Mouse (Mus musculus): ENCODE measurements at regions not wholly inside any gene's neighbourhood (a gene's known extent, or its start where the extent isn't known, plus 50 kb on each side); places are given as distances from the start of the nearest gene placed in this dataset.

DNA sequence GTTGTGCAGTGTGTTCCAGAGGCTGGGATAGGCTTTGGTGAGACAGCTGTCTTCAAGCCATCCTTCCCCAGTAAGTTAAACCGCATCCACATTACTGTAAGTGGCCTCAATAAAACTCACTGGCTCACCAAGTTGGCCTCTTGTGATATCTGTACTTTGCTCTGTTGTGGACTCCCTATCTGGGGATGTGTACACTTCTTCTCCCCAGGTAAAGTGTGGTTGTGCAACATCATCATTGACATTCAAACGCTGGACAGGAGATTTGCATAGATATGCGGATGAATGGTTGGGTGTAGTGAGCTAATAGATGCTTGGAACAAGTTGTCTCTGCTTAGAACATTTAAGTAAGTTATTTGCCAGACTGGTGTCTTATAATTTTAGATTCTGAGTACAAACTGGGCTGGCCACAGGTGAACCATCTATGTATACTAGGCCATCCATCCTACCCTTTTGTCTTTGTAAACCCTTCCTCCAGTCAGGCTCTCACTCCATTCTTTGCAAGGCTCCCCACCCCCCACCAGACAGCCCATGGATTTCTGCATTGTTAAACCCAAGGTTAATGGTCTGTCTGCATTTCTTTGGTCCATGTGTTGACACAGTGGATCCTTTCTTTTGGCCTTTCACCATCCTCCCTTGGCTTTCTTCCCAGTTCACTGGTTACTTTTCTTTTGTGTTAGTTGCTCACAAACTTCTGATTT, 303.0 kb downstream of the Plpp3 start:
- DNase-seq (ENCODE audit: low spot score in 2 of 2), result no peak

- no peak for DNase-seq (ENCODE audit: low spot score in 2 of 2)
Measured at GRCm38 (mm10) chr4:105460689-105461005, 303.5 kb downstream of the Plpp3 start.

DNA sequence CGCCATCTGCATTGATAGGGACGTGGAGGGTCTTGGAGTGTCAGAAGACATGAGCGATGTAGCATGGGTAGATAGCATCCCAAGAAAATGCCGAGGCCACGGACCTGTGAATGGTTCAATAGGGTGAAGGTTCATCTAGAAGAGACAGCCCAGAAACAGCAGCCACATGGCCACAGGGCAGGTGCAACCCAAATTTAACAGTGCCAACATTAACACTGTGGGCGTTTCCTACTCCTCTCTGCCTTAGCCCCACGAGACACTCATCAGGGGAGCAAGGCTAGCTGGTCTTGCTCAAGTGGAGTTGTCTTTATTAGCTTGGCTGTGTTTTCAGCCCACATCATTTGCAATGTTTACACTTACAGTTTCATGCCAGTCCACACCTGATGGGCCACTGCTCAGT, 310.7 kb downstream of the Plpp3 start:
- no peak for DNase-seq (ENCODE audit: low spot score in 2 of 2)

- DNase-seq (ENCODE audit: low spot score in 2 of 2), result no peak
Measured at GRCm38 (mm10) chr4:105469300-105469821, 312.2 kb downstream of the Plpp3 start.

- peak; percentile 19 to 45 for DNase-seq (ENCODE audit: low spot score in 2 of 2)
Measured at GRCm38 (mm10) chr4:105474765-105475560, 314.7 kb upstream of the Gm12728 start.

DNA sequence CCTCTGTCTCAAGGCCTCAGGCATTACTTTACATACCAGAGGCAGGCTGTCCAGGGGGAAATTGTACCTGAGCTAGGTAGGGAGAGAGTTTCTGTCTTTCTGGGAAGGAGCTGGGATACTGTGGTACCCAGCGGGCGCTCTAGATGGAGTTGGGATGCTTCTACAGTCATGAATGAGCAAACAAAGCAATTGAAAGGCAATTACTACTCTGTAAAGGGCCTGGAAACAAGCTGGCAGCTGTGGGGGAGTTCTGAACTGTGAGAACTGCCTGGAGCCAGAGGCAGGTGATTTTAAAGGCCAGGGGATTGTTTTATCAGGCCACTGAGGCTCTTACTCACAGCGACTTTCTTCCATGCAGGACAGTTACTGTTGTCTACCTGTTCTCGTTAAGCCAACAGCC, 313.3 kb upstream of the Gm12728 start:
- DNase-seq (ENCODE audit: low spot score in 2 of 2), result no peak

- no peak for DNase-seq (ENCODE audit: low spot score in 2 of 2)
Measured at GRCm38 (mm10) chr4:105486376-105486775, 303.3 kb upstream of the Gm12728 start.

- no peak for DNase-seq (ENCODE audit: low spot score in 2 of 2)
Measured at GRCm38 (mm10) chr4:105496176-105496575, 293.5 kb upstream of the Gm12728 start.

- no peak for DNase-seq (ENCODE audit: low spot score in 2 of 2)
Measured at GRCm38 (mm10) chr4:105506190-105506589, 283.5 kb upstream of the Gm12728 start.

DNA sequence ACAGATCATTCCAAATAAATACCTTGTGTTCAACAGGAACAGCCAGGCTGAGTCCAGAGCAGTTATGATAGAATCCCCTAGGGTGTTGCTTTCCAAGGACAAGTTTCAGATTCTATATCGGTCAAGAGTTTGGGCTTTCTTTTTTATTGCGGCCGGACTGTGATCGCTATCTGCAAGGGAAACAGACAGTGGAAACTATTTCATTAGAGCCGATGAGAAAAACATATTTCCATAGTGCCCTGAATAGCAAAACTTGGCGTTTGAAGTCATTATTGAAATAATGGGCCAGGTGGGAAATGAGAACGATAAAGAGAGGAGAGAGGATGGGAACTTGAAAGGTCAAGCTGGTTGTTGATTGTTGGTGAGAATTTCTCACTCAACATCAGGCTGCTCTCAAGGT, 282.4 kb upstream of the Gm12728 start:
- no peak for DNase-seq (ENCODE audit: low spot score in 2 of 2)

GRCm38 (mm10) chr4:105509091-105509490, 280.6 kb upstream of the Gm12728 start:
- DNase-seq (ENCODE audit: low spot score in 2 of 2), result no peak

- peak; percentile 8 to 38 for DNase-seq (ENCODE audit: low spot score in 2 of 2)
Measured at GRCm38 (mm10) chr4:105510406-105510805, 279.3 kb upstream of the Gm12728 start.

GRCm38 (mm10) chr4:105525135-105525534, 264.5 kb upstream of the Gm12728 start:
- no peak for DNase-seq (ENCODE audit: low spot score in 2 of 2)

DNA sequence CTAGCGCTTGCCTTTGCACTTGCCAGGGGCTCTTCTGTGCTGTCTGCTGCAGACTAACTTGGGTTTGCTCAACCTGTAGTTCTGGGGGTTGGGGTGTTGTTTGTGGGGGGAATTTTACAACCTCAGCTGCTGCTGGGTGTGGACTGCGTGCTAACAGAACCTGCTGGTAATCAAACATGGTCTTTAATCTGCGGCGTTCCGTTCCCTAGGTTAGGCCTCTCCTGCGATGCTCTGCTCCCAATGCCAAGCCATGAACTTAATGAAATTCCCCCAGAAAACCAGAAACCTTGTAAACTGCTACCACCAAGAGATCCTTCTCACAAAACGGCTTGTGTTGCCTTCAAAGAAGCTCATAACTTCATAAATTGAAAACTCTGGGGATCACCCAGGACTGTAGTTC, 262.9 kb upstream of the Gm12728 start:
- no peak for DNase-seq (ENCODE audit: low spot score in 2 of 2)

DNA sequence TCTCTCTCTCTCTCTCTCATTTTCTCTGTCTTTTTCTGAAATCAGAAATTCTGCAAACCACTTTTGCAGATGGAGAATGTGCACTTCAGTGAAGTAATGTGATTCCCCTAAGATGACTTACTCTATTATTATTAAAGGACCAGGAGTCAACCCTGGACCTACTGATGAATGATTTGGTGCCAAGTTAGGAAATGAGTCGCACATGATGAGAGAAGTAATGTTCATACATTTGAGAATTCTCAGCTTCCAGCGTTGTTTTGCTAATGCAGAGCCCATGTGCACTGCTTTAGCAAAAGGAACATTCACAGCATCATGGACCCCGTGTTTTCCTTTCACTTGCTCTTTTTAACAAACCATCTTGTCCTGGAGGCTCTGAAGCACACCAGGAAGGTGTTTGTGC, 262.4 kb upstream of the Gm12728 start:
- DNase-seq (ENCODE audit: low spot score in 2 of 2), result no peak

DNA sequence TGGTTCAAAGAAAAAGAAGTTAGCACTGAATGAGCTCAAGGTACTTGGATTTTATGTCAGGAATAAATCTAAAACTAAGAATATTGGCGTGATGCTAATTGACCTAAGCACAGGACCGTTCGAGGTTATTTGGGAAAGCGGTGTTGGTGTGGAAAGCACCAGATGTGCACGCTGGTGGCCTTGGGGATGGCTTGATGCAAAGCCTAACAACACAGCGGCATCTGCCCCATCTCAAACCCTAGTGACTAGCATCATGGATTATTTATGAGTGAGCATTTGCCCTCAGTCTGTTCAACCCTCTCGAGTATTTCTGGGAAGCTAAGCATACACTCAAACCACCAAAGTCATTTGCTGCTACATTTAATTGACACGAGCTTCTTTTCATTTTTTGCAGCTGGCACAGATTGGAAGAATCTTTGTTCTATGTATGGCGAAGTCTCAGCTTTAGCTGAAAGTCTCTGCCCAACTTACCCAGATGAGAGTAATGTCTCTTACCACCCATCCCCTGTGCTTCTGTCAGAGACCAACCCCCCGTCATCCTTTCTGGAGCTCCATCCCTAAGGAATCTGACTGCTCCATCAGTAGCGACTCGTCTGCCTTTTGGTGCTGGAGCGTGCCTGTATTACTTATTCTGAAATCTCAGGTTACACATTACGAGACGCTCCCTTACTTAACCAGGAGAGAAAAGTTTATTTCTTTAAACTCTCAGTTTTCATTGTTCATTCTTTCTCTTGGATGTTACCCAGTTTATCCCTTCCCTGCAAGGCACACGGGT, 257.8 kb upstream of the Gm12728 start:
- no peak for DNase-seq (ENCODE audit: low spot score in 2 of 2)

DNA sequence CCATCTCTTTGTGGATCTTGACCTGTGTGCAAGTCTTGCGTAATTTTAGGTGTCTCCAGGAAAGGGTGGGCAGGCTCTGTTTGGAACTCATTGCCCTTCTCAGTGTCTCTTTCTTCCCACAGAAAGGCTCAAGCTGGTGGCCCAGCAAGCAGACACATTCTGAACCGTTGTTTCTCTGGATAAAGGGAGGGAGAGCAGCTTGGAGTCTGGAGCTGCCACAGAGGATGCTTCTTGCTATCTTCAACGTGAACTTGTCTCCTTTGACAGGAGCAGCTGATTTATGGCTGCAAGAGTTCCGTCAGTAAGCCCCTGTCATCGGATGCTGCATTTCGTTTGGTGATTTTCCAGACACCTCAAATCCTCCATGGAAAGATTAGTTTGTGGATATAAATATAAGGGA, 254.2 kb upstream of the Gm12728 start:
- no peak for DNase-seq (ENCODE audit: low spot score in 2 of 2)

GRCm38 (mm10) chr4:105545486-105545885, 244.2 kb upstream of the Gm12728 start:
- DNase-seq (ENCODE audit: low spot score in 2 of 2), result no peak

DNA sequence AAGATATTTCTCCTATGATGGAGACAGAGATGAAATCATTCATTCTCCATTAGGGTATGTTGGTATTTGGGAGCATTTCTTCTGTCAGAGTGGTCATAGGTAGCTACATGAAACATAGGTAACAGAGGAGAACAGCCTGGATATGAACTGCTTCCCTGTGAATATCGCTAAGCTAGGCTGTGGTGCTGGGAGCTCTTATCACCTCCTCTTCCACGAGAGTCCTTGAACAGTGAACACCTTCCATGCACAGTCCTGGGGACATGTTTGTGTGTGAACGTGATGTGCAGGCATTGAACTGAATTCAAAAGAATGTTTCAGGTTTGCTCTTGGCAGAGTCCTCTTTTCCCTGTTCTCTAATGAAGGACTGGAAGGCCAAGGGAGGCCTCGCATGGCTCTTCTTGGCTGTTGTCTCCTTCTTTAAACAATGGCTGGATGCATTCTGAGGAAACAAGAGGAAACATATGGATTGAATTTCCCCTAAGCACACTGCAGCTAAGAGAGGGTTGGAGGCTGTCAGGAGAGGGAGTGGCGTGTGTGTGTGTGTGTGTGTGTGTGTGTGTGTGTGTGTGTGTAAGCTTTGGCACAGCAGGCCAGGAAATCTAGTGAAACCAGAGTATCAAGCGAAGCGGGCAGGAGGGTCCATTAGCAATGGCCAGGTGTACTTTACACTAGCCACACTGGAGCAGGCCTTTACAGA, 239.8 kb upstream of the Gm12728 start:
- no peak for DNase-seq (ENCODE audit: low spot score in 2 of 2)

DNA sequence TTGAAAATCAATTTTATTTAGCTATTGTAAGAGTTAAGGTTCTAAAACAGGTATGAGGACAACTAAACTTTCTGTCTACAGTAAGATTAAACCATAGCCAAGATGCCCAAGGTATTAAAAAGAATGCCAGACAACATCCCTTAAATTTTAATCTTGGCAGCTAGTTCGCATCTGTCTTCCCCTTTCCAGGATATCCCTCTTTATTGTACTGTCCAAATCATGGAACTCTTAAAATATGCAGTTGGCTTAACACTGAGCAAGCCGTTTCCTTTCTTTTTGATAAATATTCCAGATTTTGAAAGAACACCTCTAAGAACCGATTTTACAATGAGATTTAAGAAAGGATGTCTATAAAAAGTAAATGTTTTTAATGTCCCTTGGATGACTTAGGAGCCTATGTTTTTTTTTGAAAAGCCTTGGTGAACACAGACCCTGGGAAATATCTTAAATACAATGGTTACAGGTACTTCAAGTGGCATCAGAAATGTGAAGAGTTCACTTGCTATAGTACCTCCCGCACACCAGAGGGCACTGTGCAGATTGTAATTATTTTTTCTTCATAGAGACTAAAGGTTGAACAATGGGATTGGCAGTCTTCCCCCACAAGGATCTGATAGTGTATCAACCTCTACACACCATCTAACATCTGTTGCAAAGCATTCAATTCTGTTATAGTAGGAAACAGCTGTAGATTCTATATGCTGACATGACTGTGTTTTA, 237.5 kb upstream of the Gm12728 start:
- no peak for DNase-seq (ENCODE audit: low spot score in 2 of 2)

DNA sequence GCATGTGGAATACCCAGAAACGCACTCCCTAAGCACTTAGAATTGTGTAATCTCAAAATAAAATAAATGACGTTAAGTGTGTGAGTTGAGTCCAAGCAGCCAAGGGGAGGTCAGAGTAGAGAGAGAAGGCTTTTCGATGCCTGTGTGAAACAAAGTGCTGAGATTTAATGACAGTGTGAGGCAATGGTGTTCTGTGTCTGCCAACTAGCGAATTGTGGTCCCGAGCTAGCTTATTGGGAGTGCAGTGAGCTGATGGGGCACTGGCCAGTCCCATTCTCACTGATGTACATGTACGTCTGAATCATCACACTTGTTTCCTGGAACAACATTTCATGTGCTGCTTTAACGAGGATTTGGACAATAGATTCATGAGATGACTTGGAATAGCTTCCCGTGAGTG, 234.7 kb upstream of the Gm12728 start:
- DNase-seq (ENCODE audit: low spot score in 2 of 2), result no peak
